Mouse (Mus musculus): Measurements from ENCODE around the gene Gm2237.
"Not testable (repeated sequence)": the region's sequence is repeated elsewhere in the genome, so short reads cannot be mapped to it uniquely, and the experiment has no call there.

The Gm2237 gene

DNA sequence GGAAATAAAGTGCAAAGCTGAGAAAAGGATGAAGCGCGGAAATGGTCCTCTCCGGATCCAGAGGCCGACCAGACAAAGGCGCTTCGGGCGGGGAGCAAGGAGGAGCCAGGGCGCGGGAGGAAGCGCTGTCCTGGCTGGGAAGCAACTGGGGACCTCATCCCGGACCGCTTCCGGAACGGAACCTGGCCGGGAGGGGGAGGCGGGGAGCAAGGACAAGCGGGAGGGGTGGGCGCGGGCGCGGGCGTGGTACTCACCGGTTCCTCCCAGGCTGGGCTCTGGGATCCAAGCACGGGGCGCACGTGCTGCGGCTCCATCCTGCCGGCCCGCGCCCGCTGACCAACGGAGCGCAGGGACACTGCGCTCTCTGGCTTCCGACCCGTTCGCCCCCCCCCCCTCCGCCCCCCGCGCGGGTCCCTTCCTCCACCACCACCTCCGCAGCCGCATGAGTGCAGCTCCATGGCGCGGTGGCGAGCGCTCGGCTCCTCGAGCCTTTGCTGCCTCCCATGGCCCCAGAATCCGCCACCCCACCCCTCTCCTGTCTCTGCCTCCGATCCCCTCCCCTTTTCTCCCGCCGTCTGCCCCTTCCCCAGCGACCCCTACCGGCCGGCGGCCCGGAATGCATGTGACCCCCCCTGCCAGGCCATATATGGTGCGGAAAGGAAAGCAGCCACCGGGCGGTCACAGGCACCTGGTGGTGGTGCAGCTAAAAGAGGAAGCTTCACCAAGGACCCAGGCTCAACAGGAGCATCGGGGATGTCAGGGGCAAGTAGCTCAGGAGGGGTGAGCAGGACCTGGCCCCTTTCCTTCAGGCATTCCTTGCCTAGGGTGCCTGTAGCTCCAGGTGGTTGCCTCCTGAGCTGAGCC, at the start of gene Gm2237:
Gene Gm2237 (minus strand): TSS at position 332 of the 864 bp plus-strand sequence.
- DNase-seq: peak; percentile 3

- not testable (repeated sequence) for DNase-seq
These were observed 17.5 kb upstream of the Gm2237 start, which contains the start of gene Gm5458 for GRCm38 (mm10) chr14:19602481-19602880. TSS of gene Gm5458 (minus strand) at chr14:19602581.

GRCm38 (mm10) chr14:19549863-19550262, 35.1 kb downstream of the Gm2237 start, which contains the start of gene Gm2244:
TSS of gene Gm2244 (minus strand) at chr14:19549963.
- DNase-seq: not testable (repeated sequence)

Measured in right cerebral cortex, adult 18-20 months (tissue).